Mouse (Mus musculus): ENCODE results near the gene Lef1.

Lef1 gene

DNA sequence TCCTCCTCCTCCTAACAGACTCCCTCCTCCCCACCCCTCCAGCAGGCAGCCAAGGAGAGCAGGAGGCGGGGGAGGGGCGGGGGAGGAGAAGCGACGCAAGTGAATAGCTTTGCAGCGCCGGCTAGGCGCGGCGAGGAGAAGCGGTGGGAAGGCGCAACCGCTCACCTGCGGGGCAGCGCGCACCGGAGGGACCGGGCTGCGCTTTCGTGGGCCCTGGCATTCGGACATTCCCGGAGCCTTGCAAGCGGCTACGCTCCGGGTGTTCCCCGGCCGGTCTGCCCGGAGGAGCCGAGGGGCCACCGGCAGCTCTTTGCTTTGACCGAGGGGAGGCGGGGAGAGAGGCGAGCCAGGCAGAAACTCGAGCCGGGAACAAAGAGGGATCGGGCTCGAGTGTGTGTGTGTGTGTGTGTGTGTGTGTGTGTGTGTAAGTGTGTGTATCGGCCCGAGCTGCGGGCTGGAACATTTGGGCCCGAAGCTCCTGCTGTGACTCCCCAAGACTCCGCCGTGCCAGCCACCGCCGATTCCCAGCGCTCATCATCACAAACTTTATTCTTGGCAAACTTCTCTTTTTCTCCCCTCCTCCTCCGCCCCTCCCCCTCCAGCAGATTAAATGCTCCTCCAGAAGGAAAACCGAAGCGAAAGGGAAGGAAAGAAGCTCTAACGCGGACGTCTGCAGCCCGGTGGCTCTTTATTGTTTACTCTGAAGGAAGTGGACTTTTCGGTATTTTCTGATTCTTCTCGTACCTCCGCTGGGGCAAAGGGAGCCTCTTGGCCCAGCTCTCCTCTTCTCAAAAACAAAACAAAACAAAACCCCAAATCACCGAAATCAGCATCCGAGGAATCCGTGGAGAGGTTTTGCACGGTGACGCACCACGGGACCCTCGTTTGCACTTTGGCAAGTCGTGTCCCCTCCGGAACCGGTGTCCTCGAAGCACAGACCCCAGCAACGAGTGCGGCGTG lies at the start of gene Lef1:
Gene Lef1, plus strand, starts transcription at position 281 of the 960 bp plus-strand sequence.
- peak in 1 of 2 experiments; percentile 43 for DNase-seq

DNA sequence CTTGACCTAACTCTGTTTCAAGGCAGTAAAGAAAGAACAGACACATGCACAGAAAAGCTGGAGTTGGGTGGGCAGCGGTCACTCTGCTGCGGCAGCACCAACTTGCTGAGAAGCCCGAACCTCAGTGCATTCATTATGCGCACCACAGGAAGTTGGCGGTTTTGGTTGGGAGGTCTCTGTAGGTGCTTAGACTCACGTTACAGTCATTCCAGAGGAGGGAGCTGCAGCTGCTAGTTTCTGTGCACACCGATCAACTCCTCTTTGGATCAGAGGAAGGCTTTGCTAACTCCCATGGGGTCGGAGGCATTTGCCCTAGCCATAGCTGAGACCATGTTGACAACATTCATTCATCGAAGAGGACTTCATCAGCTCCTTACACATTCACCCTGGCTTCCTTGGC lies 45.3 kb upstream of the Lef1 start:
- DNase-seq: no peak

DNA sequence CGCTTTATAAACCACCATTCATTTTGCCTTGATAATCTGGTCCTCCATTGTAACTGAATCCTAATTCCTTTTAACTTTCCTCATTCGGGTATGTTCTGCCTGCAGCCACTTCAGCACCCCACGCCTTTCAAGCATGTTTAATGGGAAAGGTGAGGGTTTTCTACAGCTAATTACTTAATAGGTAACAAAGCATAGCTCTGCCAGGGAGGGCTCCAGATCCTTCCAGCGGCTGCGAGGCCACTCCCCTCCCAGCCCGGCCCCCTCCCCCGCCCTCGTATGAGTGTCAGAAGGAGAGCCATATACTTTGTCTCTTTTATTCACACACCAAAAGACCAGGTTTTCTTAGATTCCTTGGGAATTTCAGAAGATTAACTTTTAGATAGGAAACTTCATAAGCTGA lies 44.1 kb upstream of the Lef1 start:
- DNase-seq: peak in 1 of 2 experiments; percentile 10

DNA sequence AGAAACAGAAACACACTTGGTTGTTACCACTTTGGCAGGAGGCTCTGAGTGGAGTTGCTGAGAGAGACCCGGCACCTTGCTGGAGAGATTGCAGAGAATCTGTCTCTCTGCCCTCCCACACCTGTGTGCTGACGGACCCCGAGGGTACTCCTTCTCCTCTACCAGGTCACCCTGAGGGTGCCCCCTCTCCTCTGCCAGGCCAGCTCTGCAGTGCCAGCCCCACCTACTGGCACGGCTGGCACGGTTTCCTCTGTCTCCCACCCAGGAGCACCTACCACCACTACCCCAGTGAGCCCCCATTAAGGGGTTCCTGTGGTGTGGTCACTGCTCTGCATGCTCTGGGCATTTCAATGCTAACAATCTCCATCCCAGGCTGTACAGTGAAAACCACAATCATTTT lies 42.3 kb upstream of the Lef1 start:
- no peak for DNase-seq

DNA sequence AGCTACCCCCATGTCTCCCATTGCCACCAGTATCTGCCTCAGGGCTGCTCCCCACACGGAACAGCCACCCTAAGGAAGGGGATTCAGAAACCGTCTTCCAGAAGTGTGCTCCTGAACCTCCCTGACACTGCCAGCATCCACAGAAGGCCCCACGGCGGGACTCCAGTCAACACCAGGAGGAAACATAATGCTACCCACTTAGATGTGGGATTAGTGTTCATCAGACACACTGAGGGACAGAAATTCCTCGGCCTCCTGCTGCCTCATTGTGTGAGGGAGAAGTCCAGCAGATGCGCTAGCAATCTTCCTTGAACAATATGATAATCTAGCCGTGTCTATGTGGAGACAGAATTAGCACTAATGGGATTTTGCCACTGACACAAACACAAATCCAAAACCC lies 40.1 kb upstream of the Lef1 start:
- DNase-seq: no peak

DNA sequence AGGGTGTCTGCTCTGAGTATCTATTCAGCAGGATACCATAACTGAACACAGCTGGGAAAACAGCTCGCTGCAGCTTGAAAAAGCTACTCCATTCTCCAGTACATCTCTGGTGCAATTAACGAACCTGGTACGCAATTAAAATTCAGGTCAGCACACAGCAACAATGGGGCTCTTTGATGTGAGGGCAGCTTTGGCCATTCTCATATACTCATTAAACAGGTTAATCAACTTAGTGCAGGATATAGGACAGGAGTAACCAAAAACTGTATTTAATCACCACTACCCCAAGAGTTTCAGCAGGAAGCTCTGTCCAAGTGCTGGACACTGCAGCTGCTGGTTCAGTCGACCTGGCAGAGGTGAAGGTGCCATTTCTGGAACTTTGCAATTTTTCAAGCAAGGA lies 37.6 kb upstream of the Lef1 start:
- DNase-seq: no peak

DNA sequence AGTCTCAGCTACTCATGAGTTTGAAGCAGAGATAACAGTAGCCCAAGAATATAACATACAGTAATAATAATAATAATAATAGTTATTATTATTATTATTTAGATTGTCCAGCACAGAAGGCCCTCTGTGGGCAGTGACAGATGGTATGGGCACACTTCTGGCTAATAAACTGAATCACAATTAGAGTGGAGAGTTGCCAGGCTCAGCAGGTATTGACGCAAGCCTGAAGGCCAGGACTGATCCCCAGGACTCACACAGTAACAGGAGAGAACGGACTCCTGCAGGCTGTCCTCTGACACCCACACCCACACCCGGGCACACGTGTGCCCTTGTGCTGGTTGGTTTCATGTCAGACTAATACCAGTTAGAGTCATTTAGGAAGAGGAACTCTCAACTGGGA lies 36.3 kb upstream of the Lef1 start:
- no peak for DNase-seq

DNA sequence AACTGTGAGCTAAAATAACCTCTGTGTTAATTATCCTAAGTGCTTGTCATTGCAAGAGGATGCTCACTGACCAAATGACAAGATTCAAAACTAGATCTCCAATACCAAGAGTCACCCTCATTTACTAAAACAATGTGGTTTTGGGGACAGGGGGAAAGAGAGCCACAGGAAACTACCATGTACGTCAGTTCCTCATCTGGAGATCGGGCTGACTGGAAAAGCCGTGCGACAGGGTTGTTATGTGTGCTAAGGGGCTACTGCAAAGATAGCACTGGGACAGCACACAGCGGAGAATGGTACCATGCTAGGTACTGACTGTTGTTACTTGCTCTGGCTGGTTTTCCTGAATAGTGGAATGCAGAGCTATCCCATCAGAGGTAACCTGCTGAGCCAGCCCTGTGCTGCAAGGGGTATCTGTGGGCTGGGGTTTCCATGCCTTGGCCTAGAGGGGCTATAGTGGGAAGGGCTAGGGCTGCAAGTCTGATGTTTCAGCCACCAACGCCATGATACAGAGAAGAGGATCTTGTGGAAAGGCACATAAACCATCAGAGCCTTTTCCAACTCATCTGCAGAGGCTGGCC lies 32.1 kb upstream of the Lef1 start:
- no peak for DNase-seq

DNA sequence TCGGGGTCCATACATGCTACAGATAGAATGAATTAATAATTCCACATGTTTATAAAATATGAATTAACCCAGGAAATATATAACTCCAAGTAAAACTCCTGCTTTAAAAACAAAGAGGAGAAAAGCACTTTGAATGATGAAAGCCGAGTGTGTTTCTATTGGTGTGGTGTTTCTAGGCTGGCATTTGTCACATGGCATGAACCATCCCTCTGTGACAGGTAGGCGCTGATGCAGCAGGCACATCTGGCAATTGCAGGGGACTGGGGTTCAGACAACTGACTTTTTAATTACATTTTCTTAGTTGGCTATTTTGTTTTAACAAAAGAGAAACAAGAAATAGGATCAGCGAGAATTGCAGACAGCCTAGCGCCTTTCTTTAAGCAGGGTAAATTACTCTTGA lies 31.6 kb upstream of the Lef1 start:
- no peak for DNase-seq

DNA sequence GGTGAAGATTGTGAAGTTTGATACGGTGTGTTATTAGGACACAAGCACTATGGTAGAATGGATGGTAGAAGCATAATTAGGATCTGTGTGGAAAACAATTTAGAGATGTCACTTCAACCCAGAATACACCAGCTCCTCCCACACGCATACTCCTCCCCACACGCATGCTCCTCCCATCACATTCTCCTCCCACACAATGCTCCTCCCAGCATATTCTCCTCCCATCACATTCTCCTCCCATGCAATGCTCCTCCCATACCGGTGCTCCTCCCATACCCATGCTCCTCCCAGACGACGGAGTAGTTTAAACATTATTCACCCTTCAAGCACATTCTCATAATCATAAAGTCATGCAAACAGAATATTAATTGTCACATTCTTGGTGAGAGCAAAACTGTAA lies 26.5 kb upstream of the Lef1 start:
- DNase-seq: no peak

DNA sequence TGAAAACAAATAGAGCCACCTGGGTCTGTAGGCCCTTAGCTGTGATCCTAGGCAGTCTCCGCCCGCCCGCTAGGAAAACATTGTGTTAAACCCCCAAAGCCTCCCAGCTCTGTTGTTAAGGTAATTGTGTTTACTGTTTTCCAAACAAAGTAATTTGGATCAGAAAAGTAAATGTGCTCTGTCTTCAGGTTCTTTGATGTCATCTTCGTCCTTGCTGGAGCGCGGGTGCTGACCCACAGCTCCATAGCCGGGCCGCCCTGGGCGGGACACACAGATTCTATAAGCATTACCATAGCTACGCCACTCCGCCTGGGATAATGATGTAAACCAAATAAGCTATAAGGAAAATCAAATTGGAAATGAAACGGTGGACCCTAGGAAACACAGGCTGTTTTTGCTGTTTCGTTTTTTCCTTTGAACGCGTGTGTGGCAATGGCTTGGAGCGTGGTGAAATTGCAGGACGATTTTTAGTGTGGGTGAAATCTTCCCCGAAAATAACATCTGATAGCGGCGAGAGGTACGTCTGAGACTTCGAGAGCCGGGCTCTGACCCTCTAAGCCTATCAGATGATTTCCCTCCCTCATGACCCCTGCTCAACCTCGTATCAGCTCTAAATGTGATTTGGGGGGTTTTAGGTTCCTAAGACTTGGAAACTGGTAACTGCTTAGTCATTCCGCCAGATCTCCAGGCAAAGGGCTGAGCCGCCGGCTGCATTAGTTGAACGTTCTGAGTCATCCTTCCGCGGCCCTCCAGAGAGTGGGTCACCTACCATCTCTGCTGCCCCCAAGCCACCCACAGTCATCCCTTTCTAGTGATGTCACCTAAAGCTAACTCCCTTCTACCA lies 25.3 kb upstream of the Lef1 start:
- no peak for DNase-seq

DNA sequence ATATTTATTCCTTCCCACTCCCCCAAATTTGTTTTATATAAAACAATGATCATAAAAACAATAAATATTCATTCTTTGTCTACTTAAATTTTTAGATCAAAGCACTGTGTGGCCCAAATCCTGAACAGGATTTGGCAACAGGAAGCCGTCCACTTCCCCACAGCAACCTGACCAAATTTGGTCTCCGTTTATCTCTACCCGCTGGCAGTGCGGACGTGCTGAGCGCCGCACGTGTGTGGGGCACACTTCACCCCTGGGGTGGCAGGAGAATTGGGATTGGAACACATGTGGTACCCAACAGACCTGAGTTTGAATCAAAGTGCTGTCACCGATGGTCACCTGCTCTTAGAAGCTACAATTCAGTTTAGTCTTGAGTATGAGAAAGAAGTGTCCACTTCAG lies 24.3 kb upstream of the Lef1 start:
- no peak for DNase-seq

DNA sequence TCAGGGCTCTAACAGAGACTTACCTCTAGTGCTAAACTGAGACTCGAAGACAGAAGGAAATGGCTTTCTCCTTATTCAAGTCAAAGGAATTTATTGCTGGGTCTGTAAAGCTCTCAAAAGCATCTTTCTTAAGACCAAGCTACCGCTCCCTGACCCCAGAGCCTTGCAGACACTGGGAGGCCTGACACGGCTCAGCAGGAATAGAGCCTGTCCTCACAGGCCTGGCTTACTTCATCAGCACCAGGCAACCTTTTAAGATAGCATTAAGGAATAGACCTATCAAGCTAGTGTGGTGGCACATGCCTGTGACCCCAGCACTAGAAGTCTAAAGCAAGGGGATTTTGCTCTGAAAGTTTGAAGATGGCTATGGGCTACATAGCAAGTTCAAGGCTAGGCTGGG lies 20.6 kb upstream of the Lef1 start:
- no peak for DNase-seq

DNA sequence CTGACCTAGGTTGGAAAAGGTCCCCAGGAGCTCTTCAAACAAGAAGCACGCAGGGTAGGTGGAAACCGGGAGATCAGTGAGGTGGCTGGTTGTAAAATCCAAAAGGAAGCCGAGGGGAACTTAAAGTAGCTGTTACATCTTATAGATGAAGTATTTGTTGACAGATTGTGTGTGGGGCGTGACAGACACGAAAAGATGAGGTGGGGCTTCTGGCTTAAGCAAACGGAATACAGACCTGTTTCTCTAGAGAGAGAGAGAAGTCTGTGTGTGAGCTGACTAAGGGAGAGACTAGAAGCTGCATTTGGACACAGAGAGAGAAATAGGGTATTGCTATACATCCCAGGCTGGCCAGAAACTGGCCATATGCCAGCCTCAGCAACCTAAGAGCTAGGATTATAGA lies 18.2 kb upstream of the Lef1 start:
- DNase-seq: no peak

DNA sequence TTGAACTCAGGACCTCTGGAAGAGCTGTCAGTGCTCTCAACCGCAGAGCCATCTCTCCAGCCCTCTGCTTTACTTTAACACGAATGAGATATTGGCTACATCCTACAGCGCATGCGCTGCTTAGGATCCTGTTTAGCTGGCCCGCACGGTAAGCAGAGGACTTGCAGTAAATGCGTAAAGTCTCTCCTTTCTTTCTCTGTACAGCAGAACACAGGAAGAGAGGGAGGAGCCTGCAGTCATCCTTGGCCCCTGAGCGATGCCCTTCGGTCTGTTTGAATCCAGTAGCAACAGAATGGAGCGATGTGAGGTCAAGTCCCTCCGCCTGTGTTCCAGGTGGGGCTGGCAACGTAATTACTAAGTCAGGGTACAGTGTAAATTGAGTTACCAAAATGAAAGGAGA lies 16.5 kb upstream of the Lef1 start:
- no peak for DNase-seq

DNA sequence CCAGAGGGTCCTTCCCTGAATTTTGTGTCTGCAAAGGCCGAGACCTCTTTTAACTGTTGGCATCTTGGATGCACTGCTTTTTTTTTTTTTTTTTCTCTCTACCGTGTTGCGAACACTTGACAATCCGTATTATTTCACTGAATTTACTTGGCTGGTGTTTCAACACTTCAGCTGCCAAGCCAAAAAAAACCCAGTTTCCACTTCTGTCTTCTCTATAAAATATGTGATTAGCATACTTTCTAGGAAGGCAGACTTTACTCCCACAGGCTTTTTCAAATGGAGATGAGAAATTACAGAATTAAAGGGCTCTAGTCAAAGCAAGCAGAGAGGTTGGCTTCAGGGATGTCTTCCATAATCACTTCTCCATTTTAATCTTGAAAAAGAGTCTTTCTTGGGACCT lies 14.2 kb upstream of the Lef1 start:
- DNase-seq: no peak

DNA sequence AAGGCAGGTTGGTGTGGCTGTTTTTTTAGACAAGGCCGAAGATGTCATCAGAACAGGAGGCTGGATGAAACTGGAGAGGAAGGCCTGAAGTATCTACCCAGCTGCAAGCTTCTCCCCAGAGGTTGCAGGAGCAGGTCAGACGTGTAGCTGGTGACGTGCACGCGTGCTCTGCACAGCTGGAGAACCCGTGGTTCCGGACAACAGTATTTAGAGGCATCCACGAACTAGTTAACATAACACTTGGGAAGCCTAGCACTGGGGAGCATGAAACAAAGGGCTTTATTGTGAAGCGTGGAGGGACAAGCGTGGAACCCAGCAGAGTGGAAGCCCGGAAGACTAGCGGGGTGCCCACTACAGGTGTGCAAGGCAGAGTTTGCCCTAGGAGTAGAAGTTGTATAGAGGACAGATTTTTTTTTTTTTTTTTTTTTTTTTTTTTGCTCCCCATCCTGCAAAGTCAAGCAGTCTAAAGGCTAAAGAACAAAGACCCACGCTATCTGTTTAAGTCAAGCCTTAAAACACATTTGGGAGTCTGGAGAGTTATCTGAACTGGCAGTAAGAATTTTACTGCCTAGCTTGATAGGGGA lies 8.0 kb upstream of the Lef1 start:
- DNase-seq: no peak

DNA sequence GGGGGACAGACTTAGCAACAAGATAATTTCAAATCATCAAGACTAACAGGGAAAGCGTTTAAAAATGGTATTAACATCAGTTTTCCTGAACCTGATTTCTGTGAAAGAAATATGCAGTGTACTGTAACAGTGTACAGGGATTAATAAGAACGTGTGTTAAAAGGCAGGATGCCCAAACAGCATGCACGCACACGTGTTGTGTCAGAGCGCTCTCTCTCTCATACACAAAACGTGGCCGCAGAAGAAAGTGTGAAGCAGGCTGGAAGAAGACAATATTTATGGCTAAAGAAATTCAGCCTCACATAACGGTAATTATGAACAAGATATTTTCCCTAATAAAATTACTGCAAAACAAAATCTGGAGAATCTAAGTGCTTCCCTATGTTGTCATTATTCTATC lies 4.9 kb upstream of the Lef1 start:
- DNase-seq: no peak

DNA sequence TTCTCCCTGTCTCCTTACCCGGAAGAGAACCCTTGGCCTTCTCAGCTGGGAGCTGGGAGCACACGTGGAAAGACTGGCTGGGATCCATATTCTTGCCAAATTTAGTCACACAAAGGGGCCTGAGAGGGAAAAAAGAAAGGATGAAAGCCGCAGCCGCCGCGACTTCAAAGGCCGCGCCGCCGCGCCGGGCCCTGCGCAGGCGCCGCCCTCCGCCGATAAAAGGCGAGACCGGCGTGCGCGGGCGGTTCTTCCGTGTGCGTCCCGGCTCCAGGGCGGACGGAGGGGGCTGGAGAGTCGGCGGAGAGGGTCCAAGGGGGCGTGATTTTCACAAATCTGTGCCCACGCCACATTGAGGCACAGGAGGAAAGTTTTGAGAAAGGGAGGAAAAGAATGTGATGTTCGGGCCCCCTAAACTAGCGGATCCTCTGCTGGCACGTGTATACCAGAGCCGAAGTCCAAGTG lies 4.3 kb upstream of the Lef1 start:
- DNase-seq: no peak

DNA sequence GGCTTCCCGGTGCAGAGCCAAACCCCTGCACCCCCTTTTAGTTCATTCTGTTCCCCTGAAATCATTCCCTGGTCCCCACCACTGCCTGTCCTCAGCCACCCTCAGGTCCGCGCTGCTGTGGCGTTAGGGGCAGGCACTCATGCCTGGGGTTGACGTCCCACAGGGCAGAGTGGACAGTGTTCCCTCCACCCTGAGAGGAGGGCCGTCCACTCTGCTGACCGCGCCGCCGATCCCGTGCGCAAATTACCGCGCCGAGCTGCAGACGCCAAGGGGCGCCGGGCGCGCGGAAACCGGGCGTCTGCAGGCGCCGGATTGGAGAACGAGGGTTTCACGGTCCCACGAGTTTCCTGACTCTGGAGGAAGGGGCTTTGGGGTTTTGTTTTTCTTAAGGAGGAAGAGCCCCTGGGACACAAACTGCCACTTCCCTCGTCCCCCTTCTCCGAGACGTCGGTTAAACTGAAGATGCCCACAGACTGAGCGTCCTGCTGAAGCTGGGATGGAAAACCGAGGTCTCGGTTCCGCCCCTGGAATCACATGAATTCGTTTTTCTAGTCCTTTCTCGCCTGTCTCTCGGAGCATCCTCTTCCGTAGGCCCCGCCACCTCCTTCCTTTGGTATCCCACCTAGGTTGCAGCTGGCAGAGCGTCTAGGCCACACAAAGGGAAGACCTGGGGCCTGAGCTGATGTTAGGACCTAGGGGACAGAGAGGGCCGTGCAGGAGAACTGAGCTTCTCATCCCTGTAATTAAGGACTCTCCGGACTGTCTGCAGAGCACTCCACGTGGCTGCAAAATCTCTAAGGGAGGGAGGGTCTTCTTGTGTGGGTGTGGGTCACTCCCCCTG lies 3.6 kb upstream of the Lef1 start:
- DNase-seq: no peak

DNA sequence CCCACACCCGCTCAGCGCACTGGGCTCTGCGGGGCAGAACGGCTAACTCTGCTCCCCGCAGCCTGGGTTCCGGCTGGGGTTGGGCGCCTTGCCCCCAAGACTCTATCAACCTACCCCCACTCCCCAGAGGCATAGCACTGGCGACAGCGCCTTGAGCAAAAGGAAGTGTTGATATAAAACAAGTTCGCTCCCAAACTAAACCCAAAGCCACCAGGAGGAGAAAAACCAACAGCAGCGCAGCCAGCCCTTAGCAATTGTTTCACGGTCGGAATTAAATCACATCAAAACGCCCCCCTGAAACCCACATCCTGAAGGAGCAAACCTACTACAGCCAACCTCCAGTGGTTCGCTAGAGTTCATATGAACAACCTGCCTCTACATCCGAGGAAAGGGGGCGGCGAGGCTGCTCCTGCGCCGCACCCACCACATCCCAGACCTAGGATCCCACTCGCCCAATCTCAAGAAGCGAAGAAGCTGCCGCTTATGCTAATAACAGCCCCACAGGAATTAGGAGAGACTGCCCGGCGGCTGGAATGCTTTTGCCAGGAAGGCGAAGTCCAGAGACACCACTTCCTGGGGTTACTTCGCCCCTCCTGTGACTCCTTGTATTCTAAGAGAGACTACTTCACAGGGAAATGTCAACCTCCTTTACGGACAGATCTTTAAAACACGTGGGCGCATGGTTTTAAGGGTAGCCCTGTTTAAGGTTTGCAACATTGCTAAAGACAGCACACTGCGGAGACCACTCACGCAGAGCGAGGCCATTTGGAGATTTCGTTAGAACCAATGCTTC lies 2.8 kb upstream of the Lef1 start:
- no peak for DNase-seq
